In the genomic region with DNA sequence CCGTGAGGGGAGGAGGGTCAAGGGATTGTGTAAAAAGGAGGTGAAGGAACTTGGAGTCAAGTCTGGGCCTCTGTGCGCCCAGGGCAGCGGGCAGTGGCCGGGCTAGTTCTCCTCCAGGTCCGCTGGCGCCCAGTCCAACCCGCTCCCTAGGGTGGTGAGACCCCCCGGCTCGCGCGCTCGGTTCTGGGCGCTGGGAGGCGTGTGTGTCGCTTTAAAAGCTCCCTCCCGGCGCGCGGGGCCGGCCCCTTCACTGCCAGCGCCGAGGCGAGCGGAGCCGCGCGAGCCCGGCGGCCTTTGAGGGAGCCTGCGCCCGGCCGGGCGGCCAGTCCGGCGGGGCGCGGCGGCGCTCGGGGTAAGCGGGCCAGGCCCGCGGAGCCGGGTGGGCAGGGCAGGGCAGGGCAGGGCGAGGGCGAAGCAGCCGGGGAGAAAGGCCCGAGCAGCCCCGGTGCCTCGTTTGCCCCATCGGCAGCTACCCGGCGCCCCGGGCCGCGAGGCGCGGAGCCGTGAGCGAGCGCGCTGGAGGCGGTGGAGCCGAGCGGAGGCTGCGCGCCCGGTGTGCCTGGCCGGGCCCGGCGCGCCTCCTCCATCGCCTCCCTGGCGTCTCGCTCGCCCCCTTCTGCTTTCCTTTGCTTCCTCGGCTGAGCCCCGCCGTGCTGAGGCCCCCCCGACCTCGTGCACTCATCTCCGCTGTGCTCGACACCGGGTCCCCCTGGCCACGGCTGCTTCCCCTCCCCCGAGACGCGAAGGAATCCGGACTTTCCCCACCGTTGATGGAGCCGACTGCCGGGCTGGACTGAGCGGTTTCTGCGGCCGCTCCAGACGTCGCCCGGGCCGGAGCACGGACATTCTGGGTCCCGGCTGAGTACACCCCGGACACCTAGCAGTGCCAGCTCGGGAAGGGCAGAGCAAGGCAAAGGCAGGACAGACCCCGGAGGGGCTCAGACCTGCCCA, we compare ENCODE assay signal across 8 mouse cellular contexts. TPM values are rescaled to one million over a fixed set of nuclear protein-coding genes. Genes with fewer than 3 reads are reported as not detected.
A peak's percentile ranks its signal among the peaks of the same experiment; 100 is the strongest.
DNase-seq lines count a peak whose midpoint lies in the region; ATAC-seq and TF ChIP-seq lines count a peak whose summit lies in the region.

A gene (plus strand): TSS at position 753 of the 951 bp plus-strand sequence.

- H3K9me3 ChIP-seq in embryonic facial prominence, embryonic 14.5 days (ENCODE audit: control insufficient read depth, low read length): no peaks in the 10 kb centered on the region
- H3K9me3 ChIP-seq in heart, embryonic 11.5 days (replicated peaks; ENCODE audit: control insufficient read depth, low read length): no peaks in the 10 kb centered on the region
- H3K9me3 ChIP-seq in kidney, embryonic 16.5 days (ENCODE audit: low read length): no peaks in the 10 kb centered on the region
- H3K9me3 ChIP-seq in liver, embryonic 14.5 days (ENCODE audit: control insufficient read depth, low read length): no peaks in the 10 kb centered on the region
- no peaks in the 10 kb centered on the region for H3K9me3 ChIP-seq in neural tube, embryonic 15.5 days (replicated peaks)

- no peaks in the 10 kb centered on the region for H3K27me3 ChIP-seq in C2C12 (ENCODE audit: control insufficient read depth, insufficient read depth, insufficient read length)
- H3K27me3 ChIP-seq in embryonic facial prominence, embryonic 14.5 days (replicated peaks; ENCODE audit: control insufficient read depth, insufficient read depth, low read length): no peaks in the 10 kb centered on the region
- peaks cover 47% of the 10 kb centered on the region for H3K27me3 ChIP-seq in heart, embryonic 11.5 days (ENCODE audit: control insufficient read depth, insufficient read depth, low read length)
- H3K27me3 ChIP-seq in kidney, embryonic 16.5 days (ENCODE audit: insufficient read depth, low read length): peaks cover 12% of the 10 kb centered on the region; the same call in 1 of the 2 replicates
- H3K27me3 ChIP-seq in liver, embryonic 14.5 days (ENCODE audit: control insufficient read depth, insufficient read depth, low read length): peaks cover 40% of the 10 kb centered on the region
- H3K27me3 ChIP-seq in neural tube, embryonic 15.5 days (replicated peaks): peaks cover 15% of the 10 kb centered on the region

- H3K27ac ChIP-seq in embryonic facial prominence, embryonic 14.5 days (replicated peaks; ENCODE audit: low read depth, low read length): peak within 1 kb of the TSS; percentile 90
- peak within 1 kb of the TSS; percentile 36; the same call in 1 of the 2 replicates for H3K27ac ChIP-seq in heart, embryonic 11.5 days (ENCODE audit: low read depth, low read length)
- H3K27ac ChIP-seq in kidney, embryonic 16.5 days (ENCODE audit: low read length): peak within 1 kb of the TSS; percentile 69
- H3K27ac ChIP-seq in liver, embryonic 14.5 days: no peak within 1 kb of the TSS
- peak within 1 kb of the TSS; percentile 94 for H3K27ac ChIP-seq in neural tube, embryonic 15.5 days (replicated peaks)

- H3K79me2 ChIP-seq in C2C12 (ENCODE audit: control insufficient read depth, insufficient read depth): no peaks in the 10 kb centered on the region

- H3K36me3 ChIP-seq in C2C12 (ENCODE audit: control insufficient read depth, insufficient read depth): no peaks in the 10 kb centered on the region
- H3K36me3 ChIP-seq in embryonic facial prominence, embryonic 14.5 days (ENCODE audit: control insufficient read depth, insufficient read depth, low read length): no peaks in the 10 kb centered on the region
- H3K36me3 ChIP-seq in heart, embryonic 11.5 days (ENCODE audit: control insufficient read depth, insufficient read depth, low read length): no peaks in the 10 kb centered on the region
- no peaks in the 10 kb centered on the region for H3K36me3 ChIP-seq in kidney, embryonic 16.5 days (ENCODE audit: insufficient read depth, low read length)
- H3K36me3 ChIP-seq in liver, embryonic 14.5 days (replicated peaks; ENCODE audit: control insufficient read depth, insufficient read depth, low read depth): no peaks in the 10 kb centered on the region
- H3K36me3 ChIP-seq in neural tube, embryonic 15.5 days: 0 out of 2 replicates have a peak, but pooled peaks cover 5% of the 10 kb centered on the region

- peak; percentile 83 for ATAC-seq in embryonic facial prominence, embryonic 14.5 days (ENCODE audit: low read depth)
- ATAC-seq in heart, embryonic 11.5 days (replicated peaks; ENCODE audit: insufficient number of reproducible peaks, low FRiP score, low TSS enrichment): peak; percentile 43; the same call in 1 of the 2 replicates
- peak; percentile 77 for ATAC-seq in kidney, embryonic 16.5 days (ENCODE audit: low FRiP score, low TSS enrichment)
- no peak for ATAC-seq in liver, embryonic 14.5 days (ENCODE audit: insufficient read depth)
- ATAC-seq in neural tube, embryonic 15.5 days (ENCODE audit: low FRiP score): peak; percentile 62

- peak within 1 kb of the TSS; percentile 89 for H3K9ac ChIP-seq in embryonic facial prominence, embryonic 14.5 days (ENCODE audit: low read depth, low read length)
- H3K9ac ChIP-seq in heart, embryonic 11.5 days (ENCODE audit: low read depth, low read length): peak within 1 kb of the TSS; percentile 75
- peak within 1 kb of the TSS; percentile 77 for H3K9ac ChIP-seq in kidney, embryonic 16.5 days (replicated peaks; ENCODE audit: low read length)
- no peak within 1 kb of the TSS for H3K9ac ChIP-seq in liver, embryonic 14.5 days (replicated peaks)
- H3K9ac ChIP-seq in neural tube, embryonic 15.5 days (replicated peaks): peak within 1 kb of the TSS; percentile 66

- peak within 1 kb of the TSS; percentile 32 for H3K4me3 ChIP-seq in C2C12 (ENCODE audit: insufficient read depth, poor library complexity, severe bottlenecking)
- H3K4me3 ChIP-seq in embryonic facial prominence, embryonic 14.5 days (ENCODE audit: low read depth, low read length): peak within 1 kb of the TSS; percentile 73
- H3K4me3 ChIP-seq in heart, embryonic 11.5 days (ENCODE audit: low read depth, low read length): peak within 1 kb of the TSS; percentile 64
- H3K4me3 ChIP-seq in kidney, embryonic 16.5 days (ENCODE audit: low read length): peak within 1 kb of the TSS; percentile 70
- peak within 1 kb of the TSS in 1 of 2 experiments; percentile 39; a peak in 3 of 4 replicates for H3K4me3 ChIP-seq in liver, embryonic 14.5 days (ENCODE audit: insufficient read depth in 1 of 2, low read depth in 2 of 2, low read length in 2 of 2)
- peak within 1 kb of the TSS; percentile 74 for H3K4me3 ChIP-seq in neural tube, embryonic 15.5 days (replicated peaks)

- TF ChIP-seq CTCF in C2C12 (IDR thresholded peaks at IDR 0.05; ENCODE audit: control insufficient read depth, insufficient read depth, insufficient read length): no peak
- TF ChIP-seq CTCF in liver, embryonic 14.5 days (IDR thresholded peaks at IDR 0.05; ENCODE audit: low read depth): no peak

- peak within 1 kb of the TSS; percentile 77 for H3K4me2 ChIP-seq in embryonic facial prominence, embryonic 14.5 days (ENCODE audit: low read depth, low read length)
- peak within 1 kb of the TSS; percentile 98 for H3K4me2 ChIP-seq in heart, embryonic 11.5 days
- H3K4me2 ChIP-seq in kidney, embryonic 16.5 days (replicated peaks; ENCODE audit: low read depth, low read length): peak within 1 kb of the TSS; percentile 98
- H3K4me2 ChIP-seq in liver, embryonic 14.5 days (ENCODE audit: low read depth): peak within 1 kb of the TSS; percentile 58
- peak within 1 kb of the TSS; percentile 92 for H3K4me2 ChIP-seq in neural tube, embryonic 15.5 days

- peak within 1 kb of the TSS; percentile 85 for H3ac ChIP-seq in C2C12 (ENCODE audit: control insufficient read depth, insufficient read length, low read depth)

- TF ChIP-seq EP300 in liver, embryonic 14.5 days (IDR thresholded peaks at IDR 0.05; ENCODE audit: low read depth): no peak

- no peaks in the 10 kb centered on the region for H3K79me3 ChIP-seq in C2C12 (ENCODE audit: low read depth)

- peaks cover 13% of the 10 kb centered on the region for H3K4me1 ChIP-seq in embryonic facial prominence, embryonic 14.5 days (ENCODE audit: control insufficient read depth, insufficient read depth, low read length)
- H3K4me1 ChIP-seq in heart, embryonic 11.5 days (ENCODE audit: control insufficient read depth, insufficient read depth, low read length): peaks cover 13% of the 10 kb centered on the region
- peaks cover 19% of the 10 kb centered on the region for H3K4me1 ChIP-seq in kidney, embryonic 16.5 days (ENCODE audit: insufficient read depth, low read length)
- no peaks in the 10 kb centered on the region for H3K4me1 ChIP-seq in liver, embryonic 14.5 days (replicated peaks; ENCODE audit: control insufficient read depth in 2 of 2, insufficient read depth in 2 of 2, low read length in 1 of 2)
- peaks cover 49% of the 10 kb centered on the region for H3K4me1 ChIP-seq in neural tube, embryonic 15.5 days

- peak; percentile 78 for DNase-seq in adrenal gland, postnatal 25 days
- peak; percentile 83 for DNase-seq in embryonic facial prominence, embryonic 14.5 days (ENCODE audit: low spot score)
- no peak for DNase-seq in liver, embryonic 14.5 days (ENCODE audit: low read depth in 3 of 3, low spot score in 3 of 3)
- peak; percentile 53 for DNase-seq in yolk sac, embryonic 10.5 days (ENCODE audit: low spot score)

- WGBS in embryonic facial prominence, embryonic 14.5 days: under 1% methylated on average over 27 of the region's 104 CpGs
- WGBS in heart, embryonic 11.5 days (ENCODE audit: insufficient replicate concordance): under 1% methylated on average over 69 of the region's 104 CpGs
- under 1% methylated on average over 90 of the region's 104 CpGs for WGBS in kidney, embryonic 16.5 days
- WGBS in liver, embryonic 14.5 days (ENCODE audit: insufficient replicate concordance): under 1% methylated on average over 94 of the region's 104 CpGs
- under 1% methylated on average over 83 of the region's 104 CpGs for WGBS in neural tube, embryonic 15.5 days

TF ChIP-seq in C2C12, 6 proteins besides CTCF, POLR2A, EP300 and RAD21 (continues in another document):
- TF ChIP-seq MAX (IDR thresholded peaks at IDR 0.05): no peak
- no peak for TF ChIP-seq CEBPB (IDR thresholded peaks at IDR 0.05; ENCODE audit: low read depth)
- TF ChIP-seq FOSL1 (IDR thresholded peaks at IDR 0.05; ENCODE audit: insufficient read depth, low read length, poor library complexity, severe bottlenecking): no peak
- no peak for TF ChIP-seq USF1 (IDR thresholded peaks at IDR 0.05; ENCODE audit: low read depth)
- TF ChIP-seq MYOD1 (IDR thresholded peaks at IDR 0.05; ENCODE audit: control insufficient read depth, insufficient read length, low read depth): no peak

RNA-seq across cellular contexts. Expression of the gene that starts here (rescaled TPM):
- polyA plus RNA-seq in C2C12 (2012; fragmentation: generic; extraction: Trizol): 23.3 TPM
- 8.0 and 10.2 TPM in 2 replicates for total RNA-seq in adrenal gland, postnatal 25 days (2021)
- 4.9 and 5.0 TPM in 2 replicates for polyA plus RNA-seq in embryonic facial prominence, embryonic 14.5 days (2014; fragmentation: Nextera tagmentation; extraction: Ambion mirVana)
- 0.82 and 1.6 TPM in 2 replicates for polyA plus RNA-seq in heart, embryonic 11.5 days (2014; fragmentation: Nextera tagmentation; extraction: Ambion mirVana)
- 1.0 and 1.5 TPM in 2 replicates for polyA plus RNA-seq in kidney, embryonic 16.5 days (2015; fragmentation: Nextera tagmentation; extraction: Ambion mirVana)
- 0.08 and 0.13 TPM in 2 replicates for polyA plus RNA-seq in liver, embryonic 14.5 days (2012; rRNA removed)
- polyA plus RNA-seq in liver, embryonic 14.5 days (2014; fragmentation: Nextera tagmentation; extraction: Ambion mirVana): not detected in 2 replicates
- polyA plus RNA-seq in neural tube, embryonic 15.5 days (2015; fragmentation: Nextera tagmentation; extraction: Ambion mirVana): 9.5 and 14.9 TPM in 2 replicates

Comparison
In these comparisons a context has a peak if more than half of its experiments do, and no peak if none do; other contexts are left out.
1. DNase-seq: peak in adrenal gland, postnatal 25 days (single experiment), embryonic facial prominence, embryonic 14.5 days (single experiment) and yolk sac, embryonic 10.5 days (single experiment); none in liver, embryonic 14.5 days (0 of 3).
2. Peak in every context shown above with its lines, with median percentiles within 50 percentile points of each other: H3K4me2 ChIP-seq.